Mouse (Mus musculus): Measurements from ENCODE around the gene Ankrd33b. TPM values are rescaled to one million over a fixed set of nuclear protein-coding genes. Genes with fewer than 3 reads are reported as not detected.

Ankrd33b gene
- total RNA-seq, 1 experiment from 2014 or later, result 0.23 TPM

- 0 out of 2 replicates have a peak, but pooled peaks have one; percentile 34 for ATAC-seq (replicated peaks; ENCODE audit: low read depth, poor library complexity, severe bottlenecking)
These were observed 117.5 kb downstream of the Ankrd33b start for GRCm38 (mm10) chr15:31250027-31250426.

GRCm38 (mm10) chr15:31248882-31249281 lies 118.6 kb downstream of the Ankrd33b start:
- ATAC-seq (replicated peaks; ENCODE audit: low read depth, poor library complexity, severe bottlenecking), result peak; percentile 66

- no peak for ATAC-seq (replicated peaks; ENCODE audit: low read depth, poor library complexity, severe bottlenecking)
These were observed 120.5 kb downstream of the Ankrd33b start for GRCm38 (mm10) chr15:31247035-31247434.

GRCm38 (mm10) chr15:31245934-31246333 lies 121.6 kb downstream of the Ankrd33b start:
- no peak for ATAC-seq (replicated peaks; ENCODE audit: low read depth, poor library complexity, severe bottlenecking)

- no peak for ATAC-seq (replicated peaks; ENCODE audit: low read depth, poor library complexity, severe bottlenecking)
These were observed 122.7 kb downstream of the Ankrd33b start for GRCm38 (mm10) chr15:31244696-31245445.

GRCm38 (mm10) chr15:31243260-31243659 lies 124.3 kb downstream of the Ankrd33b start:
- peak; percentile 20; the same call in 1 of the 2 replicates for ATAC-seq (replicated peaks; ENCODE audit: low read depth, poor library complexity, severe bottlenecking)

Other genes with a start within 250 kb of the Ankrd33b start
- gene Dap, start 143.4 kb downstream of the Ankrd33b start, total RNA-seq (2017), result 49.1 and 67.8 TPM in 2 replicates
- gene Ropn1l, start 86.0 kb upstream of the Ankrd33b start, total RNA-seq (2017), result 0.37 and 3.8 TPM in 2 replicates
- 44.8 and 58.4 TPM in 2 replicates for gene March6, start 163.3 kb upstream of the Ankrd33b start, total RNA-seq (2017)
- not detected in 2 replicates for gene Cmbl, start 197.7 kb upstream of the Ankrd33b start, total RNA-seq (2017)
- gene Cct5, start 234.1 kb upstream of the Ankrd33b start, total RNA-seq (2017), result 510 and 544 TPM in 2 replicates
- 6.1 and 11.3 TPM in 2 replicates for gene Fam173b, start 234.1 kb upstream of the Ankrd33b start, total RNA-seq (2017)

Data from common myeloid progenitor, adult 5-6 weeks (primary cell).